Mouse (Mus musculus) brain, adult 2 months (tissue): ENCODE measurements at regions not wholly inside any gene's neighbourhood (a gene's known extent, or its start where the extent isn't known, plus 50 kb on each side); places are given as distances from the start of the nearest gene placed in this dataset.

ENCODE experiments used
- DNase-seq: peaks from one replicate; pipeline ENCODE4 v3.0.0; 2011; ENCODE audit warnings: low read depth, low spot score

DNA sequence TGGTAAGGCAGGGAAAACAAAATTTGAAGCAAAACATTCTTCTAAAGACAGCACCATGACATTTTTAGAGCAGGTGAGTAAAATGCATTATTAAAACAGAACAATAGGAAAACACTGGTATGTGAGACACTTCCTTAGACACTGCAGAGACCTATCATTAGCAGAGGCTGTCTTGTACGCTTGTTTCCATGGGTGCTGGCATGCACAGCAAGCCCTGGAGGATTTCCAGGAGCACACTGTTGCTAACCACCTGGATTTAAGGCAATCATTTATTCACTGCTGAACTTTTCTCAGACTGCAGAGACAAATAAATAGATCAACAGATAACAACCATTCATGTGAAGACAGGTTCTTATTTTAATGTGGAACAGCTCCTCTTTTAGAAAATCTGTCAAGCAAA, 127.7 kb downstream of the Pros1 start:
- DNase-seq: peak; percentile 53

DNA sequence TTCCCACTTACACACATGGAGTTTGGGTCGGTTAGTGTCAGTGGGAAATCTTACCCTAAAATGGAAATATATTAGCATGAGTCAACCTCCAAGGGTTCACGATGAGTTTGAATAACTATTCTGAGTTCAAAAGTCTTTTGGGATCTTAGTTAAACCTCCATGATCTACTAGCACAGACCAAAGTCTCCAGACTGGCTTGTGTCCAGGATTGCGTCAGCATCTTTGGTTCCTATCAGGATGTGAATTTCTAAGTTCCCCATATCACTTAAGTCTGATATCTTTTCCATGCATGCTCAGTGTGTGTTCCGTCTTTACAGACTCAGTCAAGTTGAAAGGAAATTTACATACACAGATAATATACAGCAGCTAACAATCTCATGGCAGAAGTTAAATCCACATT, 128.5 kb downstream of the Pros1 start:
- no peak for DNase-seq

DNA sequence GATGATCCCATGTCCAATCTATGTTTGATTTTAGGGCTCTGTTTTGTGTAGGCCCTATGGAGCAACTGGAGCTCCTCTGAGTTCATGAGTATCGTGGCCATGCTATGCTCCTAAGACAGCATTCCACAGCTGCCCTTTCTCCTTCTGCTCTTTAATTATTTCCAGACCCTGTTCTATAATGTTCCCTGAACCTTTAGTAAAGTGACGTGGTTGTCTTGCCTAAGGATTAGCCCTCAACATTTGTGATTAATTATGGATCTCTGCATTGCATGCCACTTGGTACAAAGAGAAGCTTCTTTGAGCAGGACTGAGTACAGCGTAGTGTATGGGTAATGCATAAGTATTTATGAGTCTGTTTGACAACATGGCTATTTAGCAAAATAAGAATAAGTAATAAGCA, 141.4 kb downstream of the Pros1 start:
- no peak for DNase-seq

DNA sequence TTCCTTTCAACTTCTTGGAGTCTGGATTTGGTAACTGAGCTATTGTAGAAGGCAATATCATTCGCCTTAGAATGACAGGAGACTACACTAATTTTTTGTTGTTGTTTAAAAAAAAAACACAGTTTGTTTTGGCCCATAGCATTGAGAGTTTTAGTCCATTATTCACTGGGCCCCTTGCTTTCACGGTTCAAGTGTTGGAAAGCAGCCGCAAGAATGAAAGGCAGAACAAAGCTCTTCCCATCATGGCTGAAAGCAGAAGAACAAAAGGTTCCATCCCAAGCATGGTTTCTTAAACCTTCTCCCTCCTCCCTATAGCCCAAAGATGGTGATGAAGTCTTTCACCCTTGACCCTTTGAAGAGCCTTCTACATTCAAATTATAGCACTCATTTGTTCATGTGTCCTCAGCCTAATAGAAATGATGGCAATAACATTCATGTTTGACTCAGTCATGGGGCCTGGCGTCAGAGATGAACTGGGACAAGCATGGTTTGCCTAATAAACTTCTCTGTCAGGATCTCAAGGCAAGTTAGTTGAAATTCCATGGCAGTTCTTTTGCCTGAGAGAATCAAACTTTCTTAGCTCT, 157.1 kb downstream of the Pros1 start:
- DNase-seq: no peak

DNA sequence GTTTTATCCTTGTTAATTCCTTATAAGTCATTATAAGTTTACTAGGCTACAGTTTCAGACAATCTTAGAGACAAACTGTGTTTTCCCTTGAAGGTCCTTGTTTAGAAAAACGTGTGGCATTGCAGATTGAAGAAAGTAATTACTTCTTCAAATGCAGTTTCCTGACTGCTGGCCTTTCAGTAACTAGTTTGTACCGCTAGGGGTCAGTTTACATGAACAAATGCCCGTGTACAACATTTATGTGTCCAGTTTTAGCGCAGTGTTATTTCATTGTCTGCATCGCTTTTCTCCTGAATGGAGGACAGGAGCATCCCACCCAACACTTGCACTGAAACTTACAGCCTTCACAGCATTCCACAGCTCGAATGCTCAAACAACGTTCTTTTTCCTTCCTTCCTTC, 160.3 kb downstream of the Pros1 start:
- peak; percentile 75 for DNase-seq

DNA sequence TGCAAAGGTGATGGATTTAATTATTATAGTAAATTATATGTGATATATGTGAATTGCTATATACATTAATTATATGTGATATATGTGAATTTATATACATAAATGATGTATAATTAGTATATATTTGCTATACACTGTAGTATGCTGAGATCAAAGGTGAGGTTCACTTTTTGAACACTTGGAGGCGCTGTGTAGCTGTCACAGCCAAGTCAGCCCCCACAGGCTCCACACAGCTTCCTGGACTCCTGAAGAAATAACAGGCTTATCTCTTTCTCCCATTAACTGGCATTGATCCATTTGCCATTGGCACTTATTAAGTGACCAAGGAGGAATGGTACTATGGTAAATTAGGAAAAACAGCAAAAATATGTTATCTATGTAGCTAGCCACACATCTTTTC, 162.0 kb downstream of the Pros1 start:
- peak; percentile 37 for DNase-seq

DNA sequence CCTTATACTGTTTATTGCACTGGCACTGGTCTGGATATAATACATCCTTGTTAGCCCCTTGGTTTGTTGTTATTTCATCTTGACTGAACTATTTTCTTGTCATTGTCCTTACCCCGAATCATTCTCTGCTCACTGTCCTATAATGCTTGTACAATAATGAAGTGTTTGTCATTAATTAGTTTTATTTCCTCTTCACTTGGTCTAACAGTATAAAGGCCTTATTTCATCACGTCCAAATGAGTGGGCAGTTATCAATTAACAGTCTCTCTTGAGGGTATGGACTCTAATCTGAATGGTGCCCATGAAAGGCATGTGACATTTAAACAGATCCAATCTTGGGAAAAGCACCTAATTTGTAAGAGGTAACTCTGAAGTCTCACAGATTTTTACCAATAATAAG, 162.6 kb downstream of the Pros1 start:
- DNase-seq: no peak

DNA sequence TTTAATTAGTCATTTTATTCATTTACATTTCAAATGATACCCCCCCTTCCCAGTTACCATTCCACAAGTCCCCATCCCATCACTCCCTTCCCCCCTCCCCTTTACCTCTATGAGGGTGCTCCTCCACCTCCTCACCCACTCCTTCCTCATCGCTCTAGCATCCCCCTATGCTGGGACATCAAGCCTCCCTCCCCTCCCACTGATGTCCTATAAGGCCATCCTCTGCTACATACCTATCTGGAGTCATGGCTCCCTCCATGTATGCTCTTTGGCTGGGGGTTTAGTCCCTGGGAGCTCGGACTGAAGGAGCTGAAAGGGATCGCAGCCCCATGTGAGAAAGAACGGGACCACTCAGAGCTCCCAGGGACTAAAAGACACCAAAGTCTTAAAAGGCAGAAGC, 176.3 kb downstream of the Pros1 start:
- DNase-seq: no peak

DNA sequence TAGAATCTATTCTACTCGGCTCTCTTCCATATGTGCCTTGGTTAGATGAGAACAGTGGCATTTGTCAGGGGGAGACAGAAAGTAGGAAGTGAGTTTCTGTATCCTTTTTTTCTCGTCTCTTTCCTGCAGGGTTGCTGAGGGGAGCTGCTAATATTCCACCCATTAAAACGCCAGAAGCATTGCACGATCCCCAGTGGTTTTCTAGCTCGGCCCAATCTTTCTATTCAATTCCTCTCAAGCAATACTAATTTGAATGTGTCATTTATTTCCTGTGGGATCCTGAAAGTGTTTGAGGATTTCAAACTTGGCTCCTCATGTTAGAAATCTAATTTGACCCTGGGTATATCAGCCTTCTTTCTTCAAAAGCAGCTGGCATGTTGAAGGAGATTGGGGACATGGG, 176.9 kb downstream of the Pros1 start:
- peak; percentile 6 for DNase-seq

DNA sequence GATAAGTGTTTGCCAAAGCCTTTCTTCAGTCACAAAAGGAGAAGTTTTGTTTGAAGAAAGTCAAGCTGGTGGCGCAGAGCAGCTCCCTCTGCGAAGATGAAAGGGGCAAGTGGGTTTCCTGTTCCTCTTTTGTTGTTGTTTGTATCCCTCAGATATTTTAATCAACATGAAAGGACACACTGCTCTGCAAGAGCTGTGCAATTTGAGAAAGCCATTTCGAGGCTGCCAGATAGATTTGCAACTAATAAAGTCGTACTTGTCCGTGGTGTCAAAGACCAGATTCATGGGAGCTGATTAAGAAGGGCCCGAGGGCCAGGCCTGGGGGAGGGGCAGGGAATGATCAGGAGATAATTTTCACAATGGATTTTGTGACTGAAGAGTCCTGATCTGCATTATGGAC, 177.7 kb downstream of the Pros1 start:
- no peak for DNase-seq

DNA sequence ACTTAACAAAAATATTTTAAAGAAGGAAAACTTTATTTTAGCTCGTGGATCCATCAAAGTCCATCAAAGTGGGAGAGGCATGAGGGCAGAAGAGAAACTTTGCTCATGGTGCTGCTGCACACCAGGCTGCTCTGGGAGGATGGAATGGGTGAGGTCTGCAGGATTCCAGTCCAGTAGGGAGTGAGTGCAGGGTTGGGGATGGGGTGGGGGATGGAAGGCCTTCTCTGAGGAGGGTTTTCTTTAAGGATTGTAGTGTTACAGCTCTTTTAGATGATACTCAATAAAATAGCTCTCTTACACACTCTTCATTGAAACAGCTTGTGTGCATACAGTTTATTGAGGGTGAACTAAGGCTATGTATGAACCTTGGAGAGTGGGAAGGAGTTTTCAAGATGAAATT, 195.0 kb downstream of the Pros1 start:
- DNase-seq: no peak

DNA sequence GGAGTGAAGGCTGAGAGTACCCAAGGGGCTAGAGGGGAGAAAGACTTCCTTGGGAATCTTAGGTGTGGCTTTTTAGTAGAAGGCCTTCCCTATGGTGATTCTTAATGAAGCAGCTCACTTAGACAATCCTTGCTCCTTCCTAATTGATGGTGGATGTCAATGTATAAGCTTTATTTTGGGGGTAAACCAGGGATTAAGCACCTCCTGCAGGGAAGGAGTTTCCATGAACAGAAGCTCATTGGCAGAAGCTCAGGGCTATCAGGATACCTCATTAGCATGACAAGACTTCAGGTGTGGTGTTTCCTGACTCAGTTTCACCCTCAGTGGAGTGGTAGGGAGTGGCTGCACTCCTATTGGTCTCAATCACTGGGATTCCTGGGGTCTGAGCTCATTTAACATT, 208.8 kb downstream of the Pros1 start:
- DNase-seq: no peak

DNA sequence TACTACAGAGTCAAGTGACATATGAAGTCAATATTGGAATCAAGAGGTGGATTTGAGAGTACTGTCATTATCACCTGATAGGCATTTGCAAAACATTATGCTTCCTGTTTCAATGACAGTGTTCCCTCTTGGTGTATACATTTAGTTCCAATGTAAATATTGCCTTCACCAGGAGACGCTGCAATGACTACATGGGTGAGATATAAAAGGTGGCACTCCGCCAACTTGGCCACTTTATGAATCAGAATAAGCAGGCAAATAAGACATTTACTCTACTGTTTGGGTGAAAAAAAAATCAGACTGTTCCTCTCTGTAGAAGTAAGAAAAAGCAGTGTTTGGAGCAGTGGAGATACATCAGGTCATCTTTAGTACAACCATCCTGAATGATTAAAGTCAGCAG, 215.9 kb downstream of the Pros1 start:
- no peak for DNase-seq

DNA sequence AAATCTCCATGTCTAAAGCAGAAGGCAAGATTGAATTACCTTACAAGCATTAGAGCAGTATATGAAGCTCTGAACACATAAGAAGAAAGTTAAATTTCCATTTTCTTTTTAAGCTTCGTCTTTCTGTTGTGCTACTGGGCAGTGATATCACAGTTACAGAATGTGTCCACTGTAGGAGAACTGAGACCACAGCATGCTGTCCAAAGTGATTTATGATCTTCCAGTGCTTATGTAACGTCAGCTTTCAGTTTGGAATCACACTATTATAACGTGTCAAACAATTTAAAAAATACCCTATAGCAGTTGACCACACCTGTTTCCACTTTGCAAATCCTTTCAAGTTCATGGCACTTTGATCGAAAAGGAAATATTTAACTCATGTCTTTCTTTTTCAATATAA, 221.7 kb downstream of the Pros1 start:
- no peak for DNase-seq

DNA sequence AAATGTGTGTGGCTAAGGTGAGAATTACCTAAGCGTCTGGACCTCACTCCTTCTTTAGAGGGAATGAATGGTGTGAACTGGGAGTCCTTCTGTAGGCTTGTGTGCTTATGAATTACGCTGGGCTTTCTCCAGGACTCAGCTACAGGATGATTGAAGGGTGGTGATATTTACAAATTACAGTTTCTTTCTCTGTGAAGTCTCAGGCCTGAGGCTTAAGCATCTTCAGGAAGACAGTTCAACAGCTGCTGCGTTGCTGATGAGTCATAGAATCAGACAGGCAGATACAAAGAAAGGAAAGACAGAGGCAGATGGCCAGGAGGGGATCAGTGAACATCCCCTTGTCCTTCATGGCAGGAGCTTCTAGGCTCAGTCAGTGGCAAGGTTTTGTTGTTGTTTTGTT, 227.3 kb downstream of the Pros1 start:
- peak; percentile 76 for DNase-seq

DNA sequence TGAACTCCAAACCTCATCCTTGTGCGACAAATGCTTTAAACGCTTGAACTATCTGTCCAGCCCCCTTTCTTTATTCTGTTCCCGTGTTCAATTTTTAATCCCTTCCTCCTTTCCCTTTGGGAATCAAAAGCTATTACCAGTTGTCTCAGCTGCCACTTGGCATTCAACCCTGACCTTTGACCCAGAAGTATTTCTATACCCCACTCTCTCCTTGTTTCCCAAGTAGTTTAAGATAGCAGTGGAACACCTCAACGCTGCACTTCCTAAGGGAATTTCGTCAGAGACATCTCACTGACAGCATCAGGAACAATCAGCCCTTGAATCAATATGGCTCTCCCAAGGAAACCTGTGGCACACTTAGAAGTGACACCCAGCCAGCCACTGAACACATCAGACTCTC, 229.1 kb downstream of the Pros1 start:
- DNase-seq: no peak

DNA sequence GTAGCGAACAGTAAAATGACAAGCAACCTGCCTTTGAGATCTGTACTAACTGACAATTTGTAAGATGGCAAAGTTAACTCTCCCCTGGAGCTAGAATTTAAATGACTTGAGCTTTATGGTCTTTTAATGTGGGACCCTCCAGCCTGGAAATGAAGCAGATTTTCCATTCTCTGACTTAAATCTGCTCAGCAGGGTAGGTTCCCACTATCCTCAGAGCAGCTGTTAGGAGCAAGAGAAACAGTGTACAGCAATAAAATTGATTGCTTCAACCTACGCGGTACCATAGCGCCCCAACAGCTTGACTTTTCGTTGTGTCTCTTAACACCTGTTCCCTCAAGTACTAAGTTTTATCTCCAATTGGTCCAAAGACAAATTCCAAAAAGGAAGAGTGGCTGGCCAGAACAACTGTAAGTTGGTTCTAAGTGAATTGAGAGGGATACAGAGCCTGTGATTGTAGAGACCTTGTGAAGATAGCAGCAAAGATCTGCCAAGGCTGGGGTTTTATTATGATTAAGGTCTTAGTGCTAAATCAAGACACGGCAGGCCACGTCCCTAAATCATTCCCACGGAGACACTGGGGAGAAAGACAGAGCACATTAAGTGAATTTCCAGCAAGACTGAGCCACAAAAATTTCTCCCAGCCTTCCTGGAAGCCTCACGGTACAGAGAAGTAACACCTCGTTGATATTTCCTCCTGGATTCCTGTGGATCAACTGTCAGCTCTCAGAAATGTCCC, 230.1 kb downstream of the Pros1 start:
- DNase-seq: no peak

DNA sequence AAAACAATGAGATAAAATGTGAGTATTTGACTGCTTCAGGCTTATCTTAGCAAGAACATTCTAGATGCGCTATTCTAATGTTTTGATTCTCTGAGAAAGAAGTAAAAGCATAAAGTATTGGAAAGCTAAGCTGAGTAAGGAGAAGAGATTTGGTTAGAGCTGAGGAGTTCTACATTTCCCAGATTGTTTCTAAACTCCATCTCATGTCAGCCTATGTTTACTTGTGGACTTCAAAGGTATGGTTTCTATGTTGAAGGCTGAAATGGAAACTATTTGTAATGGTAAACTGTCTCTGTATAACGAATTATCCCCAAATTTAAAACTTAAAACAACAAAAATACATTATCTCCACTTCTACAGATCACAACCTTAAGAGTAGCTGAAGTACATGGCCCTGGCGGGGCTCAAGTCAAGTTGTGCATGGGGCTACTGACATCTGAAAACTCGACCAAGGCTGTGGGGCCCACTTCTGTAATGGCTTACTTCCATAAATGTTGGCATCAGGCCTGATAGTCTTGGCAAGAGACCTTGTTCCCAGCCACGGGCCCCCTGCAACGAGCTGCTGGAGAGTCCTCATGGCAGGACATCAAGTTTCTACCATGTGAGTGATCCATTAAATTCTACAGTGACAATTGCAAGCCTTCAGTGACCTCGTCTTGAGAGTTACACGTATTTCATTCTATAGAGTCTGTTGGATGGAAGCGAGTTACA, 232.1 kb downstream of the Pros1 start:
- peak; percentile 80 for DNase-seq

DNA sequence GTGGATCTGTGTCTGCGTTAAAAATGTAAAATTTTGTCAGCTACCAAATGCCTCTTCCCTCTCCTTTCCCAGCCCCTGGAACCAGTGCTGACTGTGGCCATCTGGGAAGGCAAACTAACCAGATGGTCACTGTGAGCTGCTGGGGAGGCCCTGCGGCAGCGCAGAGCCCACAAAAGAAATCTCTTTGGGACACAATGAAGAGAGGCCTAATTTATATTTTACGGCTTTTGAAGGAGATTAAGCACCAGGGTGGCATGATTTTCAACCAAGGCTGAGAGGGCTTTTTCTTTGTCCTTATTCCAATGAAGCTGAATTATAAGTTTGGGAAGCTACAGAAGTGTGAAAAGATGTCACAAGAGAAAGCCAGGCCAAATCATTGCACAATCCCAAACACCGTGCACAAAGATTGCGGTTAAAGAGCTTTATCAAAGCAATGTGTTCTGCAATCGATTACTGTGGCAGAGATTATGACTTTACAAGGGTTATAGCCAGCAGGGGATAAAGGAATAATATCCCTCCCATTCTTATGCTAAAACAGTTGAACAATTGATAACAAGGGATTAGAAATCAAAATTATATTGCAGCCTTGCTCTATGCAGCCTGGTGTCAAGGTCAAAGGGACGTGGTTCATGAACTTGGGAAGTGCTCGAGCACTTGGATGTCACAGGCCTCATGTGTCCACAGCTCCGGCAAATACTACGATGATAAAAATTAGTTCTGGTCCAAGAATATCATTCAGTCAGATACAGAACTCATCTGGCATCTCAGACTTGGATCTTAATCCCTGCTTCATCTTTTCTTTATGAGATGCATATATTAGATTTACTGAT, 237.6 kb downstream of the Pros1 start:
- DNase-seq: peak; percentile 98

DNA sequence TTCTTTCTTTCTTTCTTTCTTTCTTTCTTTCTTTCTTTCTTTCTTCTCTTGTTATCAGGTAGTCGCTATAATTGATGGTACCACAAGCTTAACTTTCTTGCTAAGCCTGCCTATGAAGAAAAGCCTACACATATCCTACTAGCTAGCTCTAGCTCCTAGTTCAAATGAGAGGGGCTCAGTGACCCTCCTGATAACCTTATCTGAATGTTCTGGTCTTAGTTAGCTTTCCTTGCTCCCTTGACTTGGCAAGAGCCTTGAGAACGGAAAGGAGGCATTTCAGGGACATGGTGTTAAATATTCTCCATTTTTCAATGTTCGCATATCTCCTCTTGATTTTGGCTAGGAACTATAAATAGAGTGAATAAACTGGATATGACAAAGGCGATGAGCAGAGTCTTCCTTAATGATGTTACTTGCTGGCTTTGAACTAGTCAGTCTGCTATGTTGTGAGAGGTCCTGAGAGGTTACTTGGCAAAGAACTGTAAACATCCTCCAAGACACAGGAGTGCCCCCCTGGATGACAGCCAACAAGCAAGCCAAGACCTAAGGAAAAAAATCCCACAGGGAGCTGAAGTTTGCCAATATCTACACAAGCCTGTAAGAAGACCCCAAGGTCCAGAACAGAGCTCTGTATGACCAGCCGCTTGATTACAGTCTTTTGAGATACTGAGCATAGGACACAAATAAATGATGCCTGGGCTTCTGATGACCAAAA, 240.2 kb downstream of the Pros1 start:
- DNase-seq: no peak

DNA sequence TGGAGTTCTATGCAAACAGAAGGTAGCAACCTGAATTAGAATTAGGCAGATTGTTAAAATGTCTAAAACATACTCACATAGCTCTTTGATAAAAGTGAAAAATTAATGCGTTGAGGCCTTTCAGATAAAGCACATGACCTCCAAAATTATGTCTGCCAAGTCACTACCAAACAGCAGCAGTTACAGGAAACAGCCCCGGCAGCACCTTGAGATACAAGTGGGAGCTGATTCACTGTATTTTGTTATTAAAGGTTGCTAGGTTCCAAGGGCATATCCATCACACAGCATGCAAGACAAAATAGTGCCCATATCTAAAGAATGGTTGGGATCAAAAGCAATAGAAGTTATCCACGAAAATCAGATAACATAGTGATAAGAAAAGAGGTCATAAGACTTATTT, 248.3 kb downstream of the Pros1 start:
- no peak for DNase-seq

DNA sequence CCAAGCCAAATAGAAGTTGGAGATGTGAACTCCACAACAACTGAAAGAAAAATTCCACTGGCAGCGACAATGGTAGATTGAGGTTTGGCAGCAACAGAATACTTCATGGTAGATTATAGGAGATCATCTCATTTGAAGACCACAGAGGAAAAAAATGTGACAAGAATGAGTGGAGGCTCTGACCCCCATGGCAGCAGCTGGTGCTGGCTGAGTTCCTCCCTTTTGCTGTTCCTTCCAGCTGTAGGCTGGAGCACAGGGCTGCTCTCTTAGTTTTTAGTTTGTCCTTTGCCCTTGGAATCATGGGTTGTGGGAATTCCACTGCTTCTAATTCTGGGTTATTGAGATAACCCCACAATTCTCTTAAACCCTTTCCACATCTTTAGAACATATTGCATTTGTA, 248.8 kb downstream of the Pros1 start:
- no peak for DNase-seq
